Mouse (Mus musculus) C2C12 (cell line): ENCODE results near the gene A830031A19Rik. TPM values are rescaled to one million over a fixed set of nuclear protein-coding genes. Genes with fewer than 3 reads are reported as not detected.

Experiments
- H3K27me3 ChIP-seq: one replicate; pipeline ENCODE4 v1.6.1; 2011; ENCODE audit not compliant: control insufficient read depth, insufficient read depth, insufficient read length
- H3K36me3 ChIP-seq: one replicate; pipeline ENCODE4 v1.6.1; 2011; ENCODE audit not compliant: control insufficient read depth, insufficient read depth
- H3K4me3 ChIP-seq: one replicate; pipeline ENCODE4 v1.5.1; 2011; ENCODE audit warnings: mild to moderate bottlenecking, control low read depth; ENCODE audit not compliant: poor library complexity, insufficient read depth, severe bottlenecking
- H3K79me2 ChIP-seq: one replicate; pipeline ENCODE4 v1.6.1; 2011; ENCODE audit not compliant: control insufficient read depth, insufficient read depth
- H3K79me3 ChIP-seq: one replicate; pipeline ENCODE4 v1.6.1; 2011; ENCODE audit warnings: low read depth, control low read depth
- H3ac ChIP-seq: one replicate; pipeline ENCODE3; 2011; ENCODE audit warnings: low read depth; ENCODE audit not compliant: control insufficient read depth, insufficient read length
- CEBPB ChIP-seq: IDR thresholded peaks from one replicate; pipeline ENCODE4 v1.6.1; 2011; ENCODE audit warnings: low read depth, mild to moderate bottlenecking, control low read depth, moderate library complexity
- CTCF ChIP-seq: IDR thresholded peaks from one replicate; pipeline ENCODE4 v1.5.1; 2011; ENCODE audit not compliant: control insufficient read depth, insufficient read depth, insufficient read length
- FOSL1 ChIP-seq: IDR thresholded peaks from one replicate; pipeline ENCODE4 v1.8.0; 2011; ENCODE audit warnings: mild to moderate bottlenecking, low read length; ENCODE audit not compliant: poor library complexity, insufficient read depth, severe bottlenecking
- MAX ChIP-seq: IDR thresholded peaks from one replicate; pipeline ENCODE4 v1.6.1; 2011; ENCODE audit warnings: mild to moderate bottlenecking, control low read depth
- MYOD1 ChIP-seq: IDR thresholded peaks from one replicate; pipeline ENCODE4 v1.6.1; 2011; ENCODE audit warnings: low read depth; ENCODE audit not compliant: control insufficient read depth, insufficient read length
- MYOG ChIP-seq: IDR thresholded peaks from one replicate; pipeline ENCODE4 v1.6.1; 2011; ENCODE audit not compliant: control insufficient read depth, insufficient read length; ENCODE audit errors: extremely low read depth
- USF1 ChIP-seq: IDR thresholded peaks from one replicate; pipeline ENCODE4 v1.6.1; 2011; ENCODE audit warnings: low read depth, mild to moderate bottlenecking, control low read depth, moderate library complexity
- polyA plus RNA-seq: library from polyadenylated mRNA; unstranded; fragments of >200 nt; fragmentation: generic; extraction: Trizol; gene quantifications from one replicate; pipeline ENCODE4 v1.2.1, GENCODE M21; 2012; ENCODE audit warnings: missing spikeins

A830031A19Rik gene
- polyA plus RNA-seq, 1 experiment, result not detected

DNA sequence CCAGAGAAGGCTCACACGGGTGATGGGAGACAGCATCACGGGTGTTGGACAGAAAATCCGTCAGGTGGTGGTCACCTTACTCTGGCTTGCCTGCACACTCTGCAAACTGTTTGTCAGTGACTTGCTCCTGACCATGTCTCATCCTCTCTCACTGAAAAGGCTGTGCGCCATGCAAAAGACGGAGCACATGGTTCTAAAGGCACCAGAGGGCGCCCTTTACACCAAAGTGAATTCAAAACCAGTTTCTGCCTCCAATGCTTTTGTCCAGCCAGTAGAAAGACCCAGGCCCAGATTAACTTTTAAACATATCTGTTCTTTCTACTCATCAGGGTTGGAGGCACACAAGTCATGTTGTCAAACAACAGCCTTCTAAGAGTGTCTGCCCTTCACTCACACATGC, 22.0 kb downstream of the A830031A19Rik start:
- Histone ChIP-seq H3ac (no peak overlapping the region), H3K79me2 (no peaks in the 10 kb centered on the region), H3K27me3 (no peaks in the 10 kb centered on the region), H3K79me3 (no peaks in the 10 kb centered on the region), H3K36me3 (no peaks in the 10 kb centered on the region), H3K4me3 (no peak overlapping the region)
- TF ChIP-seq USF1 (no peak), FOSL1 (no peak), MAX (no peak), MYOD1 (no peak), MYOG (no peak), CEBPB (no peak), CTCF (no peak)

DNA sequence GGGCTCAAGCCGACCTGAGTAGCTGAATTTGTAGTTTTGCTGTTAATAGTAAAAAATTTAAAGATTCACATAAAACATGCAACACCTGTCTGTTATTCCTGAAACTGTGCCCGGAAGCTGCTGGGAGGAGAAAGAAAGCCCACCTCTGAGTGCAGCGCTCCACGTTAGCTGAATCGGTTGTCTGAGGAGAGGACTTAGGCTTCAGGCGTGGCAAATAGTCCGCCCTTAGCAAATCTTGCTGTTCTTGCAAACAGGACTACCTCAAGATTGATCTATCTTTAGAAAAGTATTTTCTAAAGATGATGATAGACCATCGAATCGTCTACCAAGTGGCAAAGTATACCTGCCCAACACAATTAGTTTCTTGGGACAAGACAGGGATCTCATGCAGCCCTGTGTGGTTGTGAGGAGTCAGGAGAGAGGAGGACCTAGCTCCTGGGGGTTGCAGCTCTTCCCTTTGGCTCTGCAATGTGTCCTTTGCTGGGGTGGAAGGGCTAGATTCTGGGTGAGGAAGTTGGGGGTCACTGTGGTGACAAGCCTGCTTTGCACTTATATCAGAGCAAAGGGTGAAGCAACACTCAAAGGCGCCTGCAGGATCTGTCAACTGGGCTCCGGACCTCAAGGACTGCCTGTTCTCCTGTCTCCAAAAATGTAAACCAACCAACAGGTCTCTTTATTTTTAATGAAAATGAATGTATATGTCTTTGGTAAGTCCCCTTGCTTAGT, 24.7 kb downstream of the A830031A19Rik start:
- Histone ChIP-seq H3K4me3 (no peak overlapping the region), H3K79me2 (no peaks in the 10 kb centered on the region), H3K27me3 (peaks cover 14% of the 10 kb centered on the region), H3K79me3 (no peaks in the 10 kb centered on the region), H3ac (no peak overlapping the region), H3K36me3 (no peaks in the 10 kb centered on the region)
- TF ChIP-seq FOSL1 (no peak), USF1 (no peak), CTCF (no peak), MYOG (no peak), MYOD1 (no peak), CEBPB (no peak), MAX (no peak)

DNA sequence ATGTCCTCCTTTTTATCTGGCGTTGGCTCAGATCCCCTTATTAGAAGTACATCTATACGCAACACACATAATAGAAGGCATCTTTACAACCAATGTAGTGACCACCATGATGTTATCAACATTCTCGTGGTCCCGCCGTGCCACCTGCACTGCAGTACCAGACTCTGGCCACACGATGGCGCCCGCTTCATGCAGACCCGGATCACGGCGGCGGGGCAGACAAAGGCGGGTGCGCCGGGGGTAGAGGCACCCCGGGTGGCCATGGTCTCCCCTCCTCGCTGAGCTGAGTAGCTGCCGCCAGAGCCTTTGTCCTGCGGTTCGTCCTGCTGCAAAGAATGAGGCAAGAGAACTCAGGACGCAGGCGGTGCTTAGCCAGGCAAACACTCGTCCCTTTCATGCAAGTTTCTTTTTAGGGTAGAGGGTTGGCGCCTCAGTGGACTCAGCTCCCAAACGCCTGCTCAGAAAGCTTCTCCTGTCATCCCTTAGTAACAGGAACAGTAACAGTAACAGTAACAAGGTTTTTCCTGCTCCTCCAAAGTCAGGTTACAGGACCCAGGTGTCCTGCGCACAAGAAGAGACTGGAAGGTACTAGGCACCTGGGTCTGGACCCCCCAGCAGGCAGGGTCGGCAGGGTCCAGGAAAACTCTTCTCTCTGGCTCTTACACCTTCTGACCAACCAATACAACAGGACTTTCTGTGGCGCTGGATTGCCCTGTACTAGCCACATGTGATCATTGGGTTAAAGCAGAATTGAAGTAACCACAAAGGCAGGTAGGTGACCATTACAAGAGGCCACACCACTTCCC, 25.4 kb downstream of the A830031A19Rik start:
- Histone ChIP-seq H3K79me2 (no peaks in the 10 kb centered on the region), H3K79me3 (no peaks in the 10 kb centered on the region), H3K4me3 (no peak overlapping the region), H3K36me3 (no peaks in the 10 kb centered on the region), H3ac (no peak overlapping the region), H3K27me3 (peaks cover 14% of the 10 kb centered on the region)
- TF ChIP-seq MYOG (no peak), CTCF (peak; percentile 96), MYOD1 (no peak)

DNA sequence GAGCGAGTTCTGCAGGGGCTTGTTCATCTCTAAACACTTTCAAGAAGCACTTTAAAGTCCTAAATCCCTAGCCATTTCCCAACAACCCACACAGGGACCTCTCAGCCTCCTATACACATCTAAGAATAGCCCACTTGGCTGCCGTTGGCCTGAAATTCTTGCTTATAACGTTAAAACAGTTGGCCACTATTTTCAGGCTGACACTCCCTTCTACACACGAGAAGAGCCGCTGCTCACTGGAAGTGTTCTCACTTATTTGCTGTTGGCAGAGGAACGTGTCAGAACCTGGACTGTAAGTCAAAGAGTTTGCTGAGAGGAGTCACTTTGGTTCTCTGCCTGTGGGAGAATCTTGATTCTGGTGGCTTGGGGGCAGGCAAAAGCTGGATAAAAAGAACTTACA, 30.8 kb downstream of the A830031A19Rik start:
- Histone ChIP-seq H3K27me3 (peaks cover 20% of the 10 kb centered on the region), H3K4me3 (no peak overlapping the region)
- TF ChIP-seq FOSL1 (no peak), MYOD1 (no peak), CTCF (no peak), MAX (no peak), USF1 (no peak), CEBPB (no peak)

DNA sequence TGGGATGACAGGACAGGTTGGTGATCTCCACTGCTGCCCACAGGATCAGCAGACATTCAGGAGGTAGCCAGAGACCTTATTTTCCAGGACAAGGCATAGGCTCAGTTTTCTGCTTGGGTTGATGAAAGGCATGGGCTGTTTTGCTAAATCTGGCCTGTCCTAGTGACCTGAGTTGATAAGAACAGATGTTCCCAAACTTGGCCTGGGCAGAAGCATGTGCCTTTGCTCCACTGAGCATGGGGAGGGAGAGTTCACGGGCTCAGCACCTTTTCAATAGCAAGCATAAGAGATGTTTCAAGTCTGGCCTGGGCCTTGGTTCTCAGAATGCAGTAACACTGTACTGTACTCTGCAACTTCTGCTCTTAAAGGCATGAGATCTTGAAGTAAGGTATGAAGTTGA, 54.1 kb downstream of the A830031A19Rik start:
- TF ChIP-seq FOSL1, result no peak
- no peak for TF ChIP-seq MYOD1
- TF ChIP-seq CTCF, result no peak
- TF ChIP-seq CEBPB, result no peak
- TF ChIP-seq MAX, result no peak
- no peak for TF ChIP-seq USF1
- no peak for TF ChIP-seq MYOG
- Histone ChIP-seq H3K79me2 (no peaks in the 10 kb centered on the region), H3K27me3 (no peaks in the 10 kb centered on the region), H3K36me3 (no peaks in the 10 kb centered on the region), H3K4me3 (no peak overlapping the region), H3K79me3 (no peaks in the 10 kb centered on the region), H3ac (no peak overlapping the region)

More for the DNA sequence above, 30.8 kb downstream of the A830031A19Rik start:
- no peak overlapping the region for H3ac ChIP-seq
- no peaks in the 10 kb centered on the region for H3K36me3 ChIP-seq
- H3K79me3 ChIP-seq, result no peaks in the 10 kb centered on the region
- H3K79me2 ChIP-seq, result no peaks in the 10 kb centered on the region

DNA sequence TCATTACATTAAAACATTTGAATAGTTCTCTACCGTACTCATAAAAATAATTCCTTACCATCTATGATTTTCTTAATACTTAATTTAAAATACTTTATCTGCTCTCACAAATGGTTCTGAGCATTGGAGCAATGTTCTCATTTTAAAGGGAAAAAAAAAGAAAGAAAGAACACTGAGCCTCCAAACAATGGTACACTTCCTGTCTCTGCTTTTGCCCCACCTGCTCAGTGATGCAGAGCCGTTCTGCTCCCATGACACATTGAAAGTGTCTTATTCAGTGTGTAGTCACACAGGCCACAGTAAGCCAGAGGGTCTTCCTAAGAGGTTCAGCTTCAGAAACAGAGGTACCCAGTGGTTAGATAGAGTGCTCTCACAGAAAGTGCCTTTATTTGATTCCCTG, 56.1 kb downstream of the A830031A19Rik start:
- H3K27me3 ChIP-seq, result peaks cover 3% of the 10 kb centered on the region
- TF ChIP-seq MYOG (no peak), USF1 (no peak), CEBPB (no peak), MYOD1 (no peak), CTCF (no peak), MAX (no peak), FOSL1 (no peak)
- H3K36me3 ChIP-seq, result no peaks in the 10 kb centered on the region
- H3ac ChIP-seq, result no peak overlapping the region
- no peak overlapping the region for H3K4me3 ChIP-seq
- no peaks in the 10 kb centered on the region for H3K79me2 ChIP-seq
- H3K79me3 ChIP-seq, result no peaks in the 10 kb centered on the region
